Mouse (Mus musculus): ENCODE results near the gene Prrt1. TPM values are rescaled to one million over a fixed set of nuclear protein-coding genes. Genes with fewer than 3 reads are reported as not detected.

Prrt1 gene
- polyA plus RNA-seq, 1 experiment from 2014 or later = not detected

DNA sequence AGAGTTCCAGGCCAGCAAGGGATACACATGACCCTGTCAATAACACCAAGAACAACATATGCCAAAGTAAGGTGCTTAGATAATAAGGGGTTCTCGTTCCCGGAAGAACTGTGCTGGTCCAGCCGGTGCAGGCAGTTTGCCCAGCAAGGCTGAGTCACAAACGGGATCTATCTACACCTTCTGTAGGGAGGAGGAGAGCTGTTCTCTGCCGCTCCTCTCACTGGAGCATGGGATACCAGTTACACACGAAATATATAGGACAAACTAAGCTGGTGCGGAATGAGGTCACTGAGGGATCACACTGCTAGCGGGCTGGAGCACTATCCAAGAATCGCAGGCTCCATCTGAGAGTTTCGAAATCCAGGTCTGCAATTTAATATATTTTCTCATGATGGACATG is 14.6 kb downstream of the Prrt1 start:
- H3K27me3 ChIP-seq = peaks cover 5% of the 10 kb centered on the region; the same call in 1 of the 2 replicates
- no peak overlapping the region for H3K4me3 ChIP-seq (replicated peaks)
- no peaks in the 10 kb centered on the region for H3K9me3 ChIP-seq (replicated peaks)
- WGBS (ENCODE audit: insufficient replicate concordance) = 70% methylated on average over 10 of the region's 10 CpGs
- H3K9ac ChIP-seq = no peak overlapping the region
- peaks cover 49% of the 10 kb centered on the region for H3K4me1 ChIP-seq (replicated peaks)
- H3K4me2 ChIP-seq = no peak overlapping the region
- H3K36me3 ChIP-seq (replicated peaks) = peaks cover 5% of the 10 kb centered on the region; the same call in 1 of the 2 replicates
- no peak overlapping the region for H3K27ac ChIP-seq (replicated peaks)
- ATAC-seq (ENCODE audit: insufficient read depth) = no peak

DNA sequence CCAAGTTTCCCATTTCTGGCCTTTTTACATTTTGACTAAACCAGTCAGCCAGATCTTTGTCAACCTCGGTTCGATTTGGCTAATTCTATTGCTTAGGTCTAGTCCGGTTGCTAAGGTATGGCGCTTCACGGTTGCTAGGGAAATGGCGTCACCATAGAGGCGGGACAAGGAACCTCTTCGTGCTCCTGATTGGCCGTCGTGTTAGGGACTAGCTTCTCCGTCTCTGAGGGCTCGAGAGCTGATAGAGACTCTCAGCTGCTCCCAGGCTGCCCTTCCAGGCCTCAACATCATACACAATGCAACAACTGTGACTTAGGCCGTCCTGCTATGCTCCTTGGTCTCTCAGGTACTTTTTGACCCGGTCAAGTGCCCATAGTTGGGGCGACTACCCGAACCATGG is 15.3 kb downstream of the Prrt1 start, which contains the start of gene Fkbpl:
Fkbpl (plus strand) TSS at position 157 of the 400 bp plus-strand sequence.
- peak; percentile 25 for ATAC-seq (ENCODE audit: insufficient read depth)
- H3K27ac ChIP-seq (replicated peaks) = peak within 1 kb of the TSS; percentile 77
- H3K4me2 ChIP-seq = peak within 1 kb of the TSS; percentile 95
- peak within 1 kb of the TSS; percentile 61 for H3K4me3 ChIP-seq (replicated peaks)
- peak within 1 kb of the TSS; percentile 62 for H3K9ac ChIP-seq
- H3K4me1 ChIP-seq (replicated peaks) = peaks cover 56% of the 10 kb centered on the region
- H3K36me3 ChIP-seq (replicated peaks) = peaks cover 12% of the 10 kb centered on the region; the same call in 1 of the 2 replicates
- H3K9me3 ChIP-seq (replicated peaks) = no peaks in the 10 kb centered on the region
- H3K27me3 ChIP-seq = peaks cover 5% of the 10 kb centered on the region; the same call in 1 of the 2 replicates
- 1% methylated on average over 16 of the region's 16 CpGs for WGBS (ENCODE audit: insufficient replicate concordance)

- ATAC-seq (ENCODE audit: insufficient read depth) = no peak
- WGBS (ENCODE audit: insufficient replicate concordance) = 51% methylated on average over 10 of the region's 10 CpGs
- no peaks in the 10 kb centered on the region for H3K9me3 ChIP-seq (replicated peaks)
- H3K9ac ChIP-seq = peak overlapping the region; percentile 62
- peak overlapping the region; percentile 77; the same call in 1 of the 2 replicates for H3K27ac ChIP-seq (replicated peaks)
- H3K36me3 ChIP-seq (replicated peaks) = peaks cover 19% of the 10 kb centered on the region
- peak overlapping the region; percentile 61 for H3K4me3 ChIP-seq (replicated peaks)
- H3K27me3 ChIP-seq = 0 out of 2 replicates have a peak, but pooled peaks cover 3% of the 10 kb centered on the region
- peak overlapping the region; percentile 95 for H3K4me2 ChIP-seq
- H3K4me1 ChIP-seq (replicated peaks) = peaks cover 56% of the 10 kb centered on the region
These were observed 16.0 kb downstream of the Prrt1 start for GRCm38 (mm10) chr17:34645256-34645829.

DNA sequence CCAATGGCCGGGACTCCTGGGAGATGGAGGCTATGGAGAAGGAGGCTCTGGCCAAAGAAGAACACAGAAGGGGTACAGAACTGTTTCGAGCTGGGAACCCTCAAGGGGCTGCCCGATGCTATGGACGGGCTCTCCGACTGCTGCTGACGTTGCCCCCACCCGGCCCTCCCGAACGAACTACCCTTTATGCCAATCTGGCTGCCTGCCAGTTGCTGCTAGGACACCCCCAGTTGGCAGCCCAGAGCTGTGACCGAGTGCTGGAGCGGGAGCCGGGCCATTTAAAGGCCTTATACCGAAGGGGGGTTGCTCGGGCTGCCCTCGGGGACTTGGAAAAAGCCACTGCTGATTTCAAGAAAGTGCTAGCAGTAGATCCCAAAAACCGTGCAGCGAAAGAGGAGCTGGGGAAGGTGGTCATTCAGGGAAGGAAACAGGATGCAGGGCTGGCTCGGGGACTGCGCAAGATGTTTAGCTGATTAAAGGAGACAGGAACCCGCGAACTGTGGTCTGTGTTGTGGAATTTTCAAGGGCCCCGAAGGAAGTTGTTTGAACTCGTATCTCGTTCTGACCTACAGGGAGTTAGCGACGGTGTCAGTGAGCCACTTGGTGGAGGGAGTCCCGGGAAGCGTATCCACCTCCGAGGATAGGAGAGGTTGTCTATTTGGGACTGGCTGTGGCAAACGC is 16.6 kb downstream of the Prrt1 start:
- Histone ChIP-seq H3K9ac (no peak overlapping the region), H3K27me3 (no peaks in the 10 kb centered on the region), H3K27ac (replicated peaks) (no peak overlapping the region), H3K4me3 (replicated peaks) (peak overlapping the region; percentile 92; the same call in 1 of the 2 replicates), H3K36me3 (replicated peaks) (peaks cover 25% of the 10 kb centered on the region), H3K4me2 (peak overlapping the region; percentile 95), H3K4me1 (replicated peaks) (peaks cover 56% of the 10 kb centered on the region), H3K9me3 (replicated peaks) (no peaks in the 10 kb centered on the region)
- no peak for ATAC-seq (ENCODE audit: insufficient read depth)
- WGBS (ENCODE audit: insufficient replicate concordance) = 54% methylated on average over 30 of the region's 30 CpGs

DNA sequence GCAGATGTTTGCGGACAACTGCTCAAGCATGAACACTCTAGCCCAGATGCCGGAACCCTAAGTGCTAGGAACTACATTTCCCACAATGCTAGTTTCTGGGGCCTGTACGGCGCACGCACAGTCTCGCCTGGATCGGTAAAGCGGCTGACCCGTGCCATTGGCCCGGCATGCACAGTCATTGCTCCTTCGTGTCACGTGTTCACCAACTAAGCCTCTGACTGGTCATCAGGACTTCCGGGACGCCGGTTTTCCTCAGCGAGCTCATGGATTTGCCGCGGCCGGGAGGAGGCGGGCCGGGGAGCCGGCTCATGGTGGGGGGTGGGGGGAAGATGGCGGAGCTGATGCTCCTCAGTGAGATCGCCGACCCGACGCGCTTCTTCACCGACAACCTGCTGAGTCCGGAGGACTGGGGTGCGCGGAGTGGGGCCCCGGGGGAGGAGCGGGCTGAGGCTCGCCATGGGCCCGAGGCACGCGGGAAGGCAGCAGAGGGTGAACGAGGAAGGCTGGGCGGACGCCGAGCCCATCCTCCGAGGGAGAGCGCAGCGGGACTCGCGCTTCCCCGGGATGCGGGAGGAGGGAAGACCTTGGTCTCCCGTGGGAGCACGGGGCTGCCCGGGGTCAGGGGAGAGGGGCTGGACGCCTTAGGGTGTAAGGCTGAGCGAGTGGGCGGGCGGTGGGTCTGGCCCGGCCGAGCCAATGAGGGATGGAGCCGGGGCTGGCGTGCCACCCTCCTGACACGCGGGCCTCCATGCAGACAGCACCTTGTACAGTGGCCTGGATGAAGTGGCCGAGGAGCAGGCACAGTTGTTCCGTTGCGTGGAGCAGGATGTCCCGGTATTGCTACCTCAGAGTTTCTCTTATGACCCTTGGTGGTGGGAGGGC is 17.8 kb downstream of the Prrt1 start, which contains the start of gene Atf6b:
Atf6b (plus strand) TSS at position 241 of the 882 bp plus-strand sequence.
- under 1% methylated on average over 66 of the region's 66 CpGs for WGBS (ENCODE audit: insufficient replicate concordance)
- Histone ChIP-seq H3K9me3 (replicated peaks) (no peaks in the 10 kb centered on the region), H3K4me1 (replicated peaks) (peaks cover 56% of the 10 kb centered on the region), H3K9ac (peak within 1 kb of the TSS; percentile 86), H3K27me3 (no peaks in the 10 kb centered on the region), H3K36me3 (replicated peaks) (peaks cover 35% of the 10 kb centered on the region), H3K4me2 (peak within 1 kb of the TSS; percentile 95), H3K27ac (replicated peaks) (peak within 1 kb of the TSS; percentile 66), H3K4me3 (replicated peaks) (peak within 1 kb of the TSS; percentile 92)
- peak; percentile 95 for ATAC-seq (ENCODE audit: insufficient read depth)

DNA sequence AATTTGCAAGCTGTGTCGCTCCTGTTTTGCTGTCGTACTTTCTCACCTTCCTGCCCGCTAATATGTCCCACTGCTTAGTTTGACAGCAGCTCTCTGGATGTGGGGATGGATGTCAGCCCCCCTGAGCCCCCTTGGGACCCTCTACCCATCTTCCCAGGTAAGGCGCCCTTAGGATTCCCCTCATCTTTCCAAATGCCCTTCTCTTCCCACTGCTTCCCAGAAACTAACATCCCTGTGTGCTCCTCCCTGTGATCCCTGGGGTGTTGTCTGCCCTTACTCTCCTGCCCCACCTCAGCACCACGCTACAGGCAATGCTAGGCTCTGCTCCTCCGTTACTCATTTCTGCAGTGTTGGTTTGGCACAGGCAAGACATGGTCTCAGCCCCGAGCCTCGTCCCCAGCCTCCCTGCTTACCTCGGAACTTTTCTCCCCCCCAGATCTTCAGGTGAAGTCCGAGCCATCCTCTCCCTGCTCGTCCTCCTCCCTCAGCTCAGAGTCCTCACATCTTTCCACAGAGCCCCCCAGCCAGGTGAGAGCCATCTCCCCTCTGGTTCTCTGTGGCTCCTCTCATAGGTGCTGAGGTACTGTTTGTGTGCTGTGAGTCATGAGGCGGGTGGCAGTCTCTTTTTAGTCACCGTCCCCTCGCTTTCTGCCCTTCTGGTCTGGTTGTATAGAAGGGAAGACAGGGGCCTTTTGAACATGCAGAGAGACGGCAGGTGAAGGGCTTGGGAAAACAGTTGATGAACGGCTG is 19.0 kb downstream of the Prrt1 start:
- H3K9me3 ChIP-seq (replicated peaks) = no peaks in the 10 kb centered on the region
- no peak for ATAC-seq (ENCODE audit: insufficient read depth)
- H3K27me3 ChIP-seq = no peaks in the 10 kb centered on the region
- no peak overlapping the region for H3K27ac ChIP-seq (replicated peaks)
- peak overlapping the region; percentile 86; the same call in 1 of the 2 replicates for H3K9ac ChIP-seq
- H3K4me2 ChIP-seq = peak overlapping the region; percentile 95
- peaks cover 56% of the 10 kb centered on the region for H3K4me1 ChIP-seq (replicated peaks)
- H3K4me3 ChIP-seq (replicated peaks) = peak overlapping the region; percentile 92
- H3K36me3 ChIP-seq (replicated peaks) = peaks cover 45% of the 10 kb centered on the region
- 76% methylated on average over 16 of the region's 16 CpGs for WGBS (ENCODE audit: insufficient replicate concordance)

DNA sequence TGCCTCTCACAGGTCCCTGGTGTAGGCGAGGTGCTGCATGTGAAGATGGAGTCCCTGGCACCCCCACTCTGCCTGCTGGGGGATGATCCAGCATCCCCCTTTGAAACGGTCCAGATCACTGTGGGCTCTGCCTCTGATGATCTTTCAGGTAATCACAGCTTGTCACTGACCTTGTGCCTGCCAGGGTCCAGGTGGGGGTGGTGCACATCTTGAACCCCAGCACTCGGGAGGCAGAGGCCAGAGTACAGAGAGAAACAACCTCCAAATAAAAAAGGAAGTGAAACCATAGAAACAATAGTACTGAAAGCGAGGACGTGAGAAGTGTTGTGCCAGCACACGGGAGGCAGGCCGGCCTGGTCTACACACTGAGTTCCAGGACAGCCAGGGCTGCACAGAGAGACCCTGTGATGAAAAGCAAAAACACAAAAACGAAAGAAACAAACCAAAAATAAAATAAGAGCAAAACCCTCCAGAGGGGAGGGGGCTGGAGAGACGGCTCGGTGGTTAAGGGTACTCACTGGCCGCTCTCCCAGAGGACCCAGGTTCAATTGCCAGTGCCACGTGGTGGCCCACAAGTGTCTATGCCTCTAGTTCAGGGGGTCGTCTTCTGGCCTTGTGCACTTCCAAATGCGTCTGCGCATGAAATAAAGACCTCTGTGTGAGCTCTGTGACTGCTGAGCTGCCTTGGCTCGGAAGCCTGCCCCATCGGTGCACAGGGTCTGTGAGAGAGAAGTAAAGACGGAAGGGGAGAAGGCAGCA is 20.0 kb downstream of the Prrt1 start:
- H3K27ac ChIP-seq (replicated peaks) = no peak overlapping the region
- ATAC-seq (ENCODE audit: insufficient read depth) = no peak
- 73% methylated on average over 18 of the region's 18 CpGs for WGBS (ENCODE audit: insufficient replicate concordance)
- no peak overlapping the region for H3K4me2 ChIP-seq
- H3K4me1 ChIP-seq (replicated peaks) = peaks cover 50% of the 10 kb centered on the region
- peaks cover 50% of the 10 kb centered on the region for H3K36me3 ChIP-seq (replicated peaks)
- no peak overlapping the region for H3K4me3 ChIP-seq (replicated peaks)
- H3K27me3 ChIP-seq = no peaks in the 10 kb centered on the region
- H3K9ac ChIP-seq = no peak overlapping the region
- H3K9me3 ChIP-seq (replicated peaks) = no peaks in the 10 kb centered on the region

GRCm38 (mm10) chr17:34650781-34651180 is 21.4 kb downstream of the Prrt1 start:
- H3K9ac ChIP-seq = no peak overlapping the region
- no peak for ATAC-seq (ENCODE audit: insufficient read depth)
- no peaks in the 10 kb centered on the region for H3K9me3 ChIP-seq (replicated peaks)

GRCm38 (mm10) chr17:34651507-34652221 is 22.3 kb downstream of the Prrt1 start:
- Histone ChIP-seq H3K4me1 (replicated peaks) (peaks cover 27% of the 10 kb centered on the region), H3K36me3 (replicated peaks) (peaks cover 50% of the 10 kb centered on the region), H3K4me3 (replicated peaks) (no peak overlapping the region), H3K9me3 (replicated peaks) (no peaks in the 10 kb centered on the region), H3K4me2 (no peak overlapping the region), H3K9ac (no peak overlapping the region), H3K27me3 (no peaks in the 10 kb centered on the region), H3K27ac (replicated peaks) (no peak overlapping the region)
- 62% methylated on average over 19 of the region's 19 CpGs for WGBS (ENCODE audit: insufficient replicate concordance)
- ATAC-seq (ENCODE audit: insufficient read depth) = no peak

More at GRCm38 (mm10) chr17:34650781-34651180, 21.4 kb downstream of the Prrt1 start:
- 84% methylated on average over 14 of the region's 14 CpGs for WGBS (ENCODE audit: insufficient replicate concordance)
- Histone ChIP-seq H3K4me2 (no peak overlapping the region), H3K4me1 (replicated peaks) (peaks cover 35% of the 10 kb centered on the region), H3K36me3 (replicated peaks) (peaks cover 50% of the 10 kb centered on the region), H3K27me3 (no peaks in the 10 kb centered on the region), H3K4me3 (replicated peaks) (no peak overlapping the region), H3K27ac (replicated peaks) (no peak overlapping the region)

Measured in liver, embryonic 15.5 days (tissue).